Mouse (Mus musculus) mesoderm, embryonic 11.5 days (tissue): Measurements from ENCODE around the gene Dclre1b.
"Not testable (repeated sequence)": the region's sequence is repeated elsewhere in the genome, so short reads cannot be mapped to it uniquely, and the experiment has no call there.

ENCODE experiments used
- DNase-seq: peaks from one replicate; pipeline ENCODE4 v3.0.0-alpha.2; 2012; ENCODE audit warnings: low read depth, low spot score

The Dclre1b gene

DNA sequence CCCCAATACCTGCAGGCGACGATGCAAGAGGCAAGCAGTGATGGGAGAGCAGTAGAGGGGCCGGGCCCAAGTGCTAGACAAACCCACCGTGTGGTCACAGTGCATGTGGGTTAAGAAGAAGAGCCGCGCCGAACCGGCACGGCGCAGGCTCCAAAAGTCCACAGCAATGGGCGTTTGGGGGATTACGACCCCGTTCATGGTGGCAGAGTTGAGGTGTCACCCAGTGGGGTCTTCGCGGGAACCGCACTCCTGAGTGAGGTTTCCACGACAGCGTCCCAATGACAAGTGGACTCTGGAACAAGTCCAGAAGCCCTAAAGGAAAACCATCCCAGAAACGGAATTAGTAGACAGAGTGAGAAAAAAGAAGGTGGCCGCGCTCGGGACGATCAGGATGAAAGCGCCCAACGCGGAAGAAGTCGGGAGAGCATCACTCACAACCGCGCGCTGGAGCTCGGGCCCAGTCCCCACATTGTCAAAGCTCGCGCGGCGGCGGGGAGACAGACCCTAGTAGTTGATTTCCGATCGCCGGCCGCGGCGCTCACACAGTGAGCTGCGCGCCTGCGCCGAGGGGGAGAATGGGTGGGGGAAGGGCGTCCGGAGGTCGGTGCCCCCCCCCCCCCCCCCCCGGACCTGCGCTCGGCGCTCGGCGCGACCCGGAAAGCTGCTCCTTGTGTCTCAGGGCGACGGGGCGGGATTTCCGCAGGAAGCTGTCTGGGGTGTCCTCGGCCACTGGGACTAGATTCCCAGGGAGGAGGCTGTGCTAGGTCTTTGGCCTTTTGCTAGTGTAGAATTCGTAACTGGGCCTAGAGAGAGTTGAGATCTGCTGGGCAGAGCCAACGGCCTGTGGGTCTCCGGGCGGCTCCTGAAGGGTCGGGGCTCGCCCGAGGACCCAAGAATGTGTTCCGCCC lies at the start of gene Dclre1b, which contains the start of the genes Ap4b1 and Gm43064:
Gene Dclre1b, minus strand, starts transcription at position 554 of the 908 bp plus-strand sequence.
Gene Ap4b1, plus strand, starts transcription at position 630 of the 908 bp plus-strand sequence.
Gene Gm43064, plus strand, starts transcription at position 683 of the 908 bp plus-strand sequence.
- peak; percentile 95 for DNase-seq

DNA sequence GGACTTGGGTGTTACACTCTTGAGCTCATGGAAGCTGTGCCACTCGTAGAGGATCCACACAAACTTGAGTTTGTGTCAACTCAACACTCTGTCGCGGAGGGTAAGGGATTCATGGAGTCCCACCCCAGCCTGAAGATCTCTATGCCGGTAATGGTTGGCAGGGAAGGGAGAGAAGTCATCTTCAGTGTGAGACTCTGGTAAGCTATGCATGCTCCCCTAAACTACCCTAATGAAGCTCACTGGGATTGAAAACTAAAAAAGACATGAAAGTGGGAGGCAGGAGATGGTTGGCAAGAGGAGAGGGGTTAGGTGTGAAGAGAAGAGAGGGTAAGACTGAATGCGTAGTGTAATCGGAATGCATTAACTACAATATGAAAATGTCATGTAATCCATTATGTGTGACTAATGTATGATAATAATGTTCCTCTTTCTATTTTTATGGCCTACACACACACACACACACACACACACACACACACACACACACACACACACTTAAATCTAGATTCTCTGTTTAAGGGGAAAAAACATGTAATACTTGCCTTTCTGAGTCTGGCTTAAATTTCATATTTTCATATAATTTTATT lies 48.8 kb upstream of the Dclre1b start:
- no peak for DNase-seq

DNA sequence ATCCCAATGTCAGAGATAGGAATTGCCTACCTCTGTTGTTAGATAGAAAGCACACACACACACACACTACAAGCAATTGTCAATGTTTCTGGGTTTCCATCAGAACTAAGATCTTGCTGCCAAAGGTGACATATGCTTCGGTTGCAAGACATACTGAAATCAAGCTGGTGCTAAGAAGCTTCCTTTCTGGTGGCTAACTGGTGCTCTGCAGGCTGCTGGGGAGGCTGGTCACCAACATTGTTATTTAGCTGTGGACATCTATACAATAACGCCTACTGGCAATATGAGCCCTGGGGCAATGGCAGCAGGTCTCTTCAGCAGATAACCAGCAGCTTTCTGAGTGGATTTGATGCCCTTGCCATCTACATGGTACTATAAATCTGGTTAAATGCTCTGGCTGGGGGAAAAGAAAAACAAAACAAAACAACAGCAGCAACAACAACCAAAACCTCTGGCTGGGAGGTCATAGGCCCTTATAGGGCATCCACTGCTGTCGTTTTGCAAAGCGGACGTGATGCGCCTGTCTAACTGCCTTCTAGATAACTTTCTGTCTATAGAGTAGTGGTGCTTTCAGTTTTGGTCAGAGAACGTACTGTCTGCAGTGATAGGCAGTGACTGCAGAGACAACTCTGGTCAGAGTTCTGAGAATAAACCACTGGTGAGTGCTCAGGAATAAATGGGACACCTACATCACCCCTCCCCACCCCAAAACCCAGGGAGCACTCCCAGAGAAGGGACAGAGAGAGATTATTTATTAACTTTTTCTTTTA lies 48.0 kb upstream of the Dclre1b start:
- DNase-seq: no peak

DNA sequence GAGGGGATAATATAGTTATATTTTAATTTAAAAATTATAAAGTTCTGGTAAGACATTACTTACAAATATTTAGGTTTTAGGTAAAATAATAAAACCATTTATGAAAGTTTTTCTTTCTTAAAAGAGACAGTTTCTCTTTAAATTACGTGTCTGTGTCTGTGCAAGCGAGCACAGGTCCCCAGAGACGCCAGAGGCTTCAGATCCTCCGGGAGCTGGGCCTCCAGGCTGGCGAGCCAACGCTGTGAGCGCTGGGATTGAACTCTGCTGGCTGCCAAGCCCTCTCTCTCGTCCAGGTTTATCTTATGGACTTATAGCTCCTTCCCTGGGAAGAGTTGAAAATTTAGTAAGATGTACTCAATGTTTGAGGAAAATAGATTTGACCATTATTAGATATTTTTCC lies 44.6 kb upstream of the Dclre1b start:
- no peak for DNase-seq

- DNase-seq: peak; percentile 31
Measured at GRCm38 (mm10) chr3:103852565-103853299, 43.5 kb upstream of the Dclre1b start.

DNA sequence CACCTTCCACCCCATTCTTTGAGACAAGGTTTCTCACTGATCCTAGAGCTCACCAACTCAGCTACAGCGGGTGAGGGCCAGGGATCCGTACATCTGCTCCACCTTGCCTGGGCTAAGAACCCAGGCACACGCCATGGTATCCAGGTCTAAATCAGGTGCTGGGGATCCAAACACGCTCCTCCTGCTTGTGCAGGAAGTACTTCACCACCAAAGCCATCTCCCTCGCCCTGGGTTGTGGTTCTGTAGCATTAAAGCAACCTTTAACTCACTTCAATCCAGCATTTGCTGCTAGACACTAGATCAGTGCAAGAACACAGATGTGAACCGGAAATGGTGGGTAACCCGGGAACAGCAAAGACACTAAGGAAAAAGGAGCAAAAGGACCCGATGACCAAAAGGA lies 42.6 kb upstream of the Dclre1b start:
- DNase-seq: no peak

- no peak for DNase-seq
Measured at GRCm38 (mm10) chr3:103851481-103851880, 42.2 kb upstream of the Dclre1b start.

DNA sequence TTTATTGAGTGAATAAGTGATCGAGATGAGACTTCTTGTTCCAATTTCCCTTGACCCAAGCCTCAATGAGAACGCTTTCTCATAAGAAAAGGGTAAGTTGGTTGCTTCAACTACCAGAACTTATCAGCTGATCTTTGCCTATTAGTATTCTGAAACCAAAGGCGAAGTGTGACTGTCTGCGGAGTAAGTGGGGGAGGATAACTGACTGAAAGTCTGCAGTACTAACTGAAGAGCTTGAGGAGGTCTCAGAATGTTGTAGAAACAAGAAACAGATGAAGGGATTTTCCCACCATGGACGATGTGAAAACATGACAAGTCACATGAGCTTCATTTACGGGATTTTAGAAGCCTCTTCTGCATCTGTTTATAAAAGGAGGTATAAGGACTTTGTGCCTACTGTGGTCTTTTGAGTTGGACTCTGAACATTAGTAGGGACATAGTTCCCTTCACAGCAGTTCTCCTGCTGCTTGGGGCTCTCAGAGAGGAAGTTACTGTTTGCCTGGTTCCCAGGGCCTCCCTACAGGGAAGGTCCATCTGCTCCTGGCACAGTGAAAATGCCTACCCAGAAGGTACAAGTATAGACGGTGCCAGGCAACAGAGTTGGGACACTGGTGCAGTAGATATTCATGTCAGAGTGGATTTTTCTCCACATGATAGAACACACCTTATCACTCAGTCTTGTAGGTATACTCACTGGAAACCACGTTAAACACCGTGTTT lies 41.6 kb upstream of the Dclre1b start:
- no peak for DNase-seq

GRCm38 (mm10) chr3:103840946-103841345 lies 31.7 kb upstream of the Dclre1b start:
- DNase-seq: not testable (repeated sequence)

GRCm38 (mm10) chr3:103840195-103840594 lies 31.0 kb upstream of the Dclre1b start:
- not testable (repeated sequence) for DNase-seq

GRCm38 (mm10) chr3:103839711-103840110 lies 30.5 kb upstream of the Dclre1b start:
- DNase-seq: no peak

- no peak for DNase-seq
Measured at GRCm38 (mm10) chr3:103836453-103836852, 27.2 kb upstream of the Dclre1b start.

DNA sequence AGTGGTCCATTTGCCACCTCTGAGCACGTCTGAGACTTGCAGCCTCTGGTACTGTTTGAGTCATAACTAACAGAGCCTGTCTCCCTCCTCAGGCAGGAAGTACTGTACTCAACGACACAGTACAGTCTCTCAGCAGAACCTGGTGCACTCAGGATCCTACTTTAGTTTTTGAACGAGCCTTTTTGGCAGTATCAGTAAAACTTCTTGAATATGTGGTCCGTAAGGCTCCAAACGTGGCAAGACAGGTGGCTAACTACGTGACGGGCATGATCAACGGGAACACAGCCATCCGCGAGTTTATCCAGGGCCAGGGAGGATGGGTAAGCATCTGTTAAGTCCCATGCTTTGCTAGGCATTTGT lies 26.7 kb upstream of the Dclre1b start:
- no peak for DNase-seq

DNA sequence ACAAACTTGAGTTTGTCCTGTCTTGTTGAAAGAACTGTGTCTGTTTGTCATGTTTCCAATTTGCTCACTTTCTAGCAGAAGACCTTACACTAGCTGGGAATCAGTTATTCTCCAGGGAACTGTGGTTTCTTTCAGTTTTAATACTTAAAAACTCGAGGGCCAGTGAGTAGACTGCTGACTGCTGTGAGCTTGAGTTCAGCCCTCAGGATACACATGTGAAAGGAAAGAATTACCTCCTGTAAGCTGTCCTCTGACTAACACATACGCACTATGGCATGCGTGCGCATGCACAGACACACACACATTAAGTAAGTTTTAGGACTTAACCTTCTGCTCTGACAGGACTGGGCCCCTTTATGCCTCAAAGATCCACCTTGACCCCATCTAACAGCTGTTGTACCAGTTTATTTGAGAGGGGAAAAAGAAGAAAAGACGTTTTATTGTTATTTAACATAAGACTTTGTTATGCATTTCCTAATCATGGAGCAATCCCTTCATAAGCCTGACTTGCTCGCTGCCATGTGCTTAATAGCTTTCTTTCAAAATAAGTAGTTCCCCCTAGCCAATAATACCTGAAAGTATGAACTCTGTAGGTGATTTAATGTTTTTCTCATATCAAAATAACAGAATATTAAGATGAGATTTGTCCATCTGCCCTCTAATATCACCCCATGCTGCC lies 26.2 kb upstream of the Dclre1b start:
- no peak for DNase-seq

- no peak for DNase-seq
Measured at GRCm38 (mm10) chr3:103834001-103834400, 24.8 kb upstream of the Dclre1b start.

GRCm38 (mm10) chr3:103832426-103832825 lies 23.2 kb upstream of the Dclre1b start, which contains the start of gene Bcl2l15:
TSS of gene Bcl2l15 (plus strand) at chr3:103832601.
- DNase-seq: no peak

GRCm38 (mm10) chr3:103831146-103831545 lies 21.9 kb upstream of the Dclre1b start:
- no peak for DNase-seq

DNA sequence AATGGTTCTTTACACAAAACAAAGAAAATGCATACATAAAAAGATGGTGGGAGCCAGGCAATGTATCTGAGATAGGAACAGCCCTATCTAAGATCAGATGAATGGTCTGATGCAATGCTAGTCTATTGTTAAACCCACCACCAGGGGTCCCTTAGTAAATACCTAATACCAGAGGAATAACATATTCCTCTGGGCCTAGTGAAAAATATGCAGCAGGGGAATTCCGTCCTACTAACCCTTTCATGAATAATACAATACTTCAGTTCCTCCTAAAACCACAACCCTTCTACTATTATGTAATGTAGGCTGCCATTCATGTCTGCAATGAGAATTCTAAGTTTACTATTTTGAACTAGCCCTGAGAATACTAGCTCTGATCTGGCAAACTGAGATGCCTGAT lies 21.4 kb upstream of the Dclre1b start:
- not testable (repeated sequence) for DNase-seq

- DNase-seq: no peak
Measured at GRCm38 (mm10) chr3:103829036-103829435, 19.8 kb upstream of the Dclre1b start.

- no peak for DNase-seq
Measured at GRCm38 (mm10) chr3:103827548-103827947, 18.3 kb upstream of the Dclre1b start.
